ENCODE assay signal across 8 mouse cellular contexts in genomic region chr1:171346095-171346450, GRCm38 (mm10). TPM values are rescaled to one million over a fixed set of nuclear protein-coding genes. Genes with fewer than 3 reads are reported as not detected.
DNase-seq lines count a peak whose midpoint lies in the region; ATAC-seq lines count a peak whose summit lies in the region.

No protein-coding gene starts in this region.

- peak; percentile 29 for DNase-seq in kidney, adult 18-20 months
- no peak for DNase-seq in kidney, postnatal 14 days
- DNase-seq in R1 (ENCODE audit: low read depth, low spot score): peak; percentile 54
- no peak for DNase-seq in hindbrain, embryonic 11.5 days (ENCODE audit: low spot score)
- no peak for DNase-seq in frontal cortex, postnatal 14 days (ENCODE audit: low spot score in 2 of 2)
- DNase-seq in layer of hippocampus, adult 8-10 months (ENCODE audit: low spot score in 2 of 2): no peak
- no peak for DNase-seq in cerebellum, adult 9-10 months

- H3K27me3 ChIP-seq in hindbrain, embryonic 11.5 days (ENCODE audit: control insufficient read depth, insufficient read depth, low read length): no peaks in the 10 kb centered on the region

- ATAC-seq in hindbrain, embryonic 11.5 days (ENCODE audit: low FRiP score): no peak
- ATAC-seq in megakaryocyte, adult 5-6 weeks (ENCODE audit: poor library complexity, severe bottlenecking): peak; percentile 36; the same call in 1 of the 2 replicates

- H3K4me1 ChIP-seq in hindbrain, embryonic 11.5 days (replicated peaks; ENCODE audit: control insufficient read depth, insufficient read depth, low read length): no peaks in the 10 kb centered on the region; the same call in 1 of the 2 replicates

- peak overlapping the region; percentile 95 for H3K4me3 ChIP-seq in hindbrain, embryonic 11.5 days (ENCODE audit: low read depth, low read length)

- no peaks in the 10 kb centered on the region for H3K9me3 ChIP-seq in hindbrain, embryonic 11.5 days (ENCODE audit: control insufficient read depth, low read length)

- H3K36me3 ChIP-seq in hindbrain, embryonic 11.5 days (ENCODE audit: control insufficient read depth, insufficient read depth, low read length): no peaks in the 10 kb centered on the region

- under 1% methylated on average over 14 of the region's 14 CpGs for WGBS in hindbrain, embryonic 11.5 days

- peak overlapping the region; percentile 81 for H3K4me2 ChIP-seq in hindbrain, embryonic 11.5 days (replicated peaks; ENCODE audit: low read depth, low read length)

- H3K9ac ChIP-seq in hindbrain, embryonic 11.5 days (ENCODE audit: low read depth, low read length): peak overlapping the region; percentile 77

- no peak overlapping the region for H3K27ac ChIP-seq in hindbrain, embryonic 11.5 days (ENCODE audit: low read depth, low read length)

RNA-seq across cellular contexts. Expression of gene Pfdn2, which starts 0.6 kb away (rescaled TPM):
- 68.3 and 68.4 TPM in 2 replicates for polyA plus RNA-seq in hindbrain, embryonic 11.5 days (2014; fragmentation: Nextera tagmentation; extraction: Ambion mirVana)
- 26.1 and 38.4 TPM in 2 replicates for total RNA-seq in megakaryocyte, adult 5-6 weeks (2015)
- 16.0 and 27.3 TPM in 2 replicates for total RNA-seq in megakaryocyte, adult 5-6 weeks (2017)
- total RNA-seq in layer of hippocampus, adult 8-10 months (2022): 100 to 1,000 TPM in 3 of 4 experiments, 10 to 100 TPM in 1; 97.7 to 171 (median 130) TPM

RNA-seq across cellular contexts. Expression of gene Nit1, which starts 0.6 kb away (rescaled TPM):
- 30.7 and 35.3 TPM in 2 replicates for polyA plus RNA-seq in hindbrain, embryonic 11.5 days (2014; fragmentation: Nextera tagmentation; extraction: Ambion mirVana)
- total RNA-seq in megakaryocyte, adult 5-6 weeks (2015): 6.5 and 9.7 TPM in 2 replicates
- total RNA-seq in megakaryocyte, adult 5-6 weeks (2017): 37.1 and 39.2 TPM in 2 replicates
- total RNA-seq in layer of hippocampus, adult 8-10 months (2022): 10 to 100 TPM; 40.1 to 54.1 (median 45.6) TPM

RNA-seq across cellular contexts. Expression of gene Klhdc9, which starts 14.5 kb away (rescaled TPM):
- 1.3 and 2.0 TPM in 2 replicates for polyA plus RNA-seq in hindbrain, embryonic 11.5 days (2014; fragmentation: Nextera tagmentation; extraction: Ambion mirVana)
- 0.09 TPM in 1 of 2 replicates, not detected in the other for total RNA-seq in megakaryocyte, adult 5-6 weeks (2015)
- total RNA-seq in megakaryocyte, adult 5-6 weeks (2017): 0.16 and 0.59 TPM in 2 replicates
- total RNA-seq in layer of hippocampus, adult 8-10 months (2022): 10 to 100 TPM in 2 of 4 experiments, 1 to 10 TPM in 2; 5.1 to 11.7 (median 8.2) TPM

RNA-seq across cellular contexts. Expression of gene Dedd, which starts 17.1 kb away (rescaled TPM):
- 46.6 and 49.5 TPM in 2 replicates for polyA plus RNA-seq in hindbrain, embryonic 11.5 days (2014; fragmentation: Nextera tagmentation; extraction: Ambion mirVana)
- total RNA-seq in megakaryocyte, adult 5-6 weeks (2015): 22.4 and 23.6 TPM in 2 replicates
- 12.1 and 13.1 TPM in 2 replicates for total RNA-seq in megakaryocyte, adult 5-6 weeks (2017)
- 10 to 100 TPM; 35.7 to 41.2 (median 38.2) TPM for total RNA-seq in layer of hippocampus, adult 8-10 months (2022)

RNA-seq across cellular contexts. Expression of gene Nectin4, which starts 23.8 kb away (rescaled TPM):
- 0.66 and 0.96 TPM in 2 replicates for polyA plus RNA-seq in hindbrain, embryonic 11.5 days (2014; fragmentation: Nextera tagmentation; extraction: Ambion mirVana)
- 0.66 and 1.2 TPM in 2 replicates for total RNA-seq in megakaryocyte, adult 5-6 weeks (2015)
- total RNA-seq in megakaryocyte, adult 5-6 weeks (2017): 1.3 and 2.1 TPM in 2 replicates
- 1 to 10 TPM; 5.6 to 7.6 (median 6.5) TPM for total RNA-seq in layer of hippocampus, adult 8-10 months (2022)

Comparison
In these comparisons a context has a peak if more than half of its experiments do, and no peak if none do; other contexts are left out.
1. DNase-seq: peak in kidney, adult 18-20 months (single experiment) and R1 (single experiment); none in kidney, postnatal 14 days (single experiment), hindbrain, embryonic 11.5 days (single experiment), frontal cortex, postnatal 14 days (0 of 2), layer of hippocampus, adult 8-10 months (0 of 2) and cerebellum, adult 9-10 months (single experiment).